Mouse (Mus musculus): ENCODE results near the gene Susd4.

The Susd4 gene

GRCm38 (mm10) chr1:182787030-182787429 is 23.4 kb downstream of the Susd4 start:
- DNase-seq (ENCODE audit: low read depth): no peak

GRCm38 (mm10) chr1:182788896-182789295 is 25.2 kb downstream of the Susd4 start:
- no peak for DNase-seq (ENCODE audit: low read depth)

GRCm38 (mm10) chr1:182792521-182793071 is 28.9 kb downstream of the Susd4 start:
- DNase-seq (ENCODE audit: low read depth): peak; percentile 54

- no peak for DNase-seq (ENCODE audit: low read depth)
These were observed 30.6 kb downstream of the Susd4 start for GRCm38 (mm10) chr1:182794221-182794620.

- no peak for DNase-seq (ENCODE audit: low read depth)
These were observed 31.0 kb downstream of the Susd4 start for GRCm38 (mm10) chr1:182794628-182795027.

- no peak for DNase-seq (ENCODE audit: low read depth)
These were observed 33.4 kb downstream of the Susd4 start for GRCm38 (mm10) chr1:182797048-182797447.

- no peak for DNase-seq (ENCODE audit: low read depth)
These were observed 37.9 kb downstream of the Susd4 start for GRCm38 (mm10) chr1:182801590-182801989.

- no peak for DNase-seq (ENCODE audit: low read depth)
These were observed 39.2 kb downstream of the Susd4 start for GRCm38 (mm10) chr1:182802891-182803290.

- DNase-seq (ENCODE audit: low read depth): no peak
These were observed 50.3 kb downstream of the Susd4 start for GRCm38 (mm10) chr1:182813991-182814390.

- no peak for DNase-seq (ENCODE audit: low read depth)
These were observed 50.9 kb downstream of the Susd4 start for GRCm38 (mm10) chr1:182814566-182814965.

- no peak for DNase-seq (ENCODE audit: low read depth)
These were observed 53.4 kb downstream of the Susd4 start for GRCm38 (mm10) chr1:182817106-182817505.

- DNase-seq (ENCODE audit: low read depth): no peak
These were observed 54.0 kb downstream of the Susd4 start for GRCm38 (mm10) chr1:182817624-182818023.

- DNase-seq (ENCODE audit: low read depth): no peak
These were observed 55.3 kb downstream of the Susd4 start for GRCm38 (mm10) chr1:182818931-182819330.

GRCm38 (mm10) chr1:182822729-182823128 is 59.1 kb downstream of the Susd4 start:
- no peak for DNase-seq (ENCODE audit: low read depth)

GRCm38 (mm10) chr1:182823723-182824421 is 60.2 kb downstream of the Susd4 start:
- no peak for DNase-seq (ENCODE audit: low read depth)

- DNase-seq (ENCODE audit: low read depth): no peak
These were observed 62.9 kb downstream of the Susd4 start for GRCm38 (mm10) chr1:182826557-182826956.

GRCm38 (mm10) chr1:182838061-182838460 is 74.4 kb downstream of the Susd4 start:
- no peak for DNase-seq (ENCODE audit: low read depth)

GRCm38 (mm10) chr1:182839332-182839929 is 75.8 kb downstream of the Susd4 start:
- no peak for DNase-seq (ENCODE audit: low read depth)

- DNase-seq (ENCODE audit: low read depth): no peak
These were observed 76.4 kb downstream of the Susd4 start for GRCm38 (mm10) chr1:182840011-182840410.

GRCm38 (mm10) chr1:182840606-182841005 is 76.9 kb downstream of the Susd4 start:
- DNase-seq (ENCODE audit: low read depth): no peak

GRCm38 (mm10) chr1:182849556-182849955 is 85.9 kb downstream of the Susd4 start:
- DNase-seq (ENCODE audit: low read depth): no peak

- no peak for DNase-seq (ENCODE audit: low read depth)
These were observed 86.4 kb downstream of the Susd4 start for GRCm38 (mm10) chr1:182850080-182850479.

GRCm38 (mm10) chr1:182852158-182852557 is 88.5 kb downstream of the Susd4 start:
- DNase-seq (ENCODE audit: low read depth): no peak

- no peak for DNase-seq (ENCODE audit: low read depth)
These were observed 93.0 kb downstream of the Susd4 start for GRCm38 (mm10) chr1:182856636-182857035.

Data from c-Kit-positive CD71-negative TER-119-negative erythroid progenitor cells, embryonic 14.5 days (primary cell).